Mouse (Mus musculus) granulocyte monocyte progenitor cell, adult 5-6 weeks (primary cell): Measurements from ENCODE around the gene Itga4. TPM values are rescaled to one million over a fixed set of nuclear protein-coding genes. Genes with fewer than 3 reads are reported as not detected.

Source experiments
- total RNA-seq, 2 experiments: library from RNA; stranded (forward) in 1 of 2; stranded (reverse) in 1 of 2; fragments of 200-712, 200-1000 nt in 1 of 2; fragments of >200 nt in 1 of 2; fragmentation: Nextera tagmentation in 1 of 2; gene quantifications; 2 replicates each; pipeline ENCODE4 v1.2.3; 2014 to 2017

The Itga4 gene
- total RNA-seq, 2 experiments from 2014 or later: 72.8 to 80.1 TPM

Other genes with a start within 250 kb of the Itga4 start
- gene Neurod1, start 201.3 kb downstream of the Itga4 start, total RNA-seq (2014; fragmentation: Nextera tagmentation): not detected in 2 replicates
- not detected in 2 replicates for gene Neurod1, start 201.3 kb downstream of the Itga4 start, total RNA-seq (2017)
- 6.8 and 11.2 TPM in 2 replicates for gene Cerkl, start 201.4 kb downstream of the Itga4 start, total RNA-seq (2014; fragmentation: Nextera tagmentation)
- 7.1 and 10.4 TPM in 2 replicates for gene Cerkl, start 201.4 kb downstream of the Itga4 start, total RNA-seq (2017)